Mouse (Mus musculus) brown adipose tissue, adult 24 weeks (tissue): ENCODE measurements around the gene Tmem175. TPM values are rescaled to one million over a fixed set of nuclear protein-coding genes. Genes with fewer than 3 reads are reported as not detected.
A peak's percentile ranks its signal among the peaks of the same experiment; 100 is the strongest.

Experiments used
- H3K27ac ChIP-seq: fragments of 200-500 bp; replicated peaks from 2 replicates; pipeline ENCODE4 v1.5.1; 2012; ENCODE audit warnings: low read depth, mild to moderate bottlenecking, low read length
- H3K4me1 ChIP-seq: fragments of 200-500 bp; 2 replicates; pipeline ENCODE4 v1.6.1; 2012; ENCODE audit warnings: low read length, mixed read lengths; ENCODE audit not compliant: control insufficient read depth, insufficient read depth, insufficient read length
- H3K4me3 ChIP-seq: fragments of 200-500 bp; 2 replicates; pipeline ENCODE4 v1.5.1; 2012; ENCODE audit warnings: low read depth, mild to moderate bottlenecking, low read length, moderate library complexity; ENCODE audit not compliant: insufficient read depth
- polyA plus RNA-seq: library from polyadenylated mRNA; stranded (reverse); fragments of >200 nt; gene quantifications from 2 replicates; pipeline ENCODE4 v1.2.4, GENCODE M21; 2012; ENCODE audit not compliant: missing spikeins, insufficient read depth, insufficient read length

Tmem175 gene
- polyA plus RNA-seq, 1 experiment: 12.0 TPM

- Histone ChIP-seq H3K27ac (no peak overlapping the region), H3K4me3 (no peak overlapping the region), H3K4me1 (peaks cover 5% of the 10 kb centered on the region)
These were observed 33.2 kb downstream of the Tmem175 start for GRCm38 (mm10) chr5:108662772-108663171.

GRCm38 (mm10) chr5:108665066-108665465, 35.5 kb downstream of the Tmem175 start:
- Histone ChIP-seq H3K27ac (no peak overlapping the region), H3K4me1 (peaks cover 5% of the 10 kb centered on the region), H3K4me3 (no peak overlapping the region)

GRCm38 (mm10) chr5:108667370-108667769, 37.8 kb downstream of the Tmem175 start:
- Histone ChIP-seq H3K4me3 (no peak overlapping the region), H3K27ac (no peak overlapping the region), H3K4me1 (peaks cover 6% of the 10 kb centered on the region)

DNA sequence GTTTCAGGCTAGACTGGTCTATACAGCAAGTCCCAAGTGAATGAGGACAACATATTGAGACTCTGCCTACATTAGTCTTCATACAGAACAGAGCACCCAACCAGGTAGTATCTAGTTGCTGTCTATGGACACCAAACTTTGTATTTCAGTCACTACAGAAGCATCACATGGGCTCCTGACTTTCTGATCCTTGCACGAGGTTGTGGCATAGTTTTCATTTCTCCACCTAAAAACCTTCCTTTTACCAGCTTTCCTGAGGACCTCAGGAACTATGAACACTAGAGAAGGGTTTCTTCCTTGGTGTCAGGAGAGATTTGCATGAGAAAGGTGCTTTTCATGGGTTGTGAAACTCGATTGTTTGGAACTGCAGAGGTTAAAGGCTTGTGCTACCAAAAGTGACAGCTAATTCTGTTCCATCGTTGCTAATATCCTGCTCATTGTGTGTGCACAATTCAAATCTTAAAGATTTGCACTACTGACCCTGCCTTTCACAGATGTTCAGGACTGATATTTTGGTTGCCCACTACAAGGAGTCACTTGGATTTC, 38.9 kb downstream of the Tmem175 start:
- Histone ChIP-seq H3K4me1 (peaks cover 6% of the 10 kb centered on the region), H3K27ac (peak overlapping the region; percentile 94), H3K4me3 (peak overlapping the region; percentile 93)

- peak within 1 kb of the TSS; percentile 94 for H3K27ac ChIP-seq
- peak within 1 kb of the TSS; percentile 93 for H3K4me3 ChIP-seq
- H3K4me1 ChIP-seq: peaks cover 6% of the 10 kb centered on the region
These were observed 39.7 kb downstream of the Tmem175 start, which contains the start of gene Dgkq for GRCm38 (mm10) chr5:108668977-108669936. Gene Dgkq (minus strand): TSS chr5:108669672.

GRCm38 (mm10) chr5:108669986-108670385, 40.4 kb downstream of the Tmem175 start:
- peaks cover 6% of the 10 kb centered on the region for H3K4me1 ChIP-seq
- H3K4me3 ChIP-seq: peak overlapping the region; percentile 93
- H3K27ac ChIP-seq: no peak overlapping the region

DNA sequence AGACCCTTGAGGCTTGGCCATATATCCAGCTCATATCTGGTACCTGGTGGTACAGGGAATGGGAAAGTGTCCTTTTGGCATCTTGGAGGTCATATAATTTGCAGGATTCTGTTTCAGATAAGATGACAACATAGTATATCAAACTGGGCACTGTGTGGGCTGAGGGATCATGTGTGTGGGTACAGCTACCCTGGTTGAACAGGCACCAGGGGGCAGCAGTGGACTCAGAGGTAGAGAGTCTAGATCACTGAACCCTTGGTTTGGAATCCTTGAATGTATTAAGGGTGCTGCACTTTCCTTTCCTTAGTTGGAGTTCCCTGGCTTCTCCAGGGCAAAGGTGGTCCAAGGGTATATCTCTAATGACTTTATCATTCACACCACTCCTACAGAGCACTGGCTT, 41.2 kb downstream of the Tmem175 start:
- H3K4me1 ChIP-seq: peaks cover 6% of the 10 kb centered on the region
- no peak overlapping the region for H3K27ac ChIP-seq
- no peak overlapping the region for H3K4me3 ChIP-seq

- no peak overlapping the region for H3K4me3 ChIP-seq
These were observed 42.2 kb downstream of the Tmem175 start for GRCm38 (mm10) chr5:108671757-108672156.

GRCm38 (mm10) chr5:108674624-108675023, 45.1 kb downstream of the Tmem175 start:
- no peak overlapping the region for H3K27ac ChIP-seq
- peaks cover 13% of the 10 kb centered on the region for H3K4me1 ChIP-seq
- H3K4me3 ChIP-seq: no peak overlapping the region

More at GRCm38 (mm10) chr5:108671757-108672156, 42.2 kb downstream of the Tmem175 start:
- Histone ChIP-seq H3K4me1 (peaks cover 6% of the 10 kb centered on the region), H3K27ac (no peak overlapping the region)

- Histone ChIP-seq H3K4me1 (peaks cover 9% of the 10 kb centered on the region; the same call in 1 of the 2 replicates), H3K27ac (no peak within 1 kb of the TSS), H3K4me3 (no peak within 1 kb of the TSS)
These were observed 45.8 kb downstream of the Tmem175 start, which contains the start of gene Slc26a1 for GRCm38 (mm10) chr5:108675251-108675816. Gene Slc26a1 (minus strand): TSS chr5:108675569.

- Histone ChIP-seq H3K4me3 (no peak overlapping the region), H3K27ac (no peak overlapping the region), H3K4me1 (peaks cover 9% of the 10 kb centered on the region; the same call in 1 of the 2 replicates)
These were observed 47.4 kb downstream of the Tmem175 start for GRCm38 (mm10) chr5:108676772-108677498.

DNA sequence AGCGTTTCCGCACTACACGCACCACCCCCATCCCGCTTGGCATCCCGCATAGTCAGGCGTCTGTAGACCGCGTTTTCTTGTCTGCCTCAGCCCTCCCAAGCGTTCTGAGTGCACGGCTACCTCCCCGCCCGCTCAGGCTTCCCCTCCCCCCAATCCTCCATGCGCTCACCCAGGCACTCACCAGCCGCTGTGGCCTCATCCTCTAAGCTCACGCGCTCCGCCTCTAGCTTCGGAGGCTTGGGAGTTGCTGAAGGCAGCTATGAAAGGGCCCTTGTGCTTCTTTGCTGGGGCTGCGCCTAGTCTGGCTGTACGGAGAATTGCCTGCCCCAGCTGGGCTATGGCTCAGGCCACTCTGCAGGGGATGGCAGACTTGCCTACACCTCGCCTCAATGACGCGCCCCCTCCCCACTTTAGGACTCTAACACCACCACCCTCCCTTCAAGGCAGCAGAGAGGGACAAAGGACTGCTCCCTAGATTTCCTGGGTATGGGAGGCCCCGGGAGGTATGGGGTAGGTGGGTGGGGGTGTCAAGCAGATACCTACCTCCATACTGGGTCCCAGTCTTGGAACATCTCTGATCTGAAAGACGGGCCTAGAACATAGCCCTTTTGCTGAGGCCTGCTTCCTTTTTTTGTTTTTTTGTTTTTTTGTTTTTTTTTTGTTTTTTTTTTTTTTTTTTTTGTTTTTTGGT, 48.2 kb downstream of the Tmem175 start:
- Histone ChIP-seq H3K27ac (no peak overlapping the region), H3K4me1 (peaks cover 9% of the 10 kb centered on the region; the same call in 1 of the 2 replicates), H3K4me3 (0 out of 2 replicates have a peak overlapping the region, but pooled peaks have one; percentile 26)

DNA sequence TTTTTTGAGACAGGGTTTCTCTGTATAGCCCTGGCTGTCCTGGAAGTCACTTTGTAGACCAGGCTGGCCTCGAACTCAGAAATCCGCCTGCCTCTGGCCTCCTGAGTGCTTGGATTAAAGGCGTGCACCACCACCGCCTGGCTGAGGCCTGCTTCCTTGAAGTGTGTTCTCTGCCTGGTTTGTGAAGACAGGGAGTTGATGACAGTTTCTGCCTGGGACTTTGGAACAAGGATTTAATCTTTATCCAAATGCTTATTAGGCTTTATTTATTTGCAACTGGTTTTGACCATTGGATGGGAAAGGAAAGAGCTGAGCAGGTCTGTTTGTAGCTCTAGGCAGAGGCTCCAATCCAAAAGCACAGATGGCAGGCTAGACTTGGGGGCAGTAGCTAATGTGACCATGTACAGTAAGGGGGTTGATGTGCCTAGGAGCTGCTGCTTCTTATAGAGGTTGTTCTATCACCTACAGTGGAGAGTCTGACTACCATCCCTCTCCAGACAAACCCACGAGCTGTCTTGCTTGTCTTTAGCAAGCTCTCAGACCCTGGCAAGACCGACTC, 48.8 kb downstream of the Tmem175 start:
- Histone ChIP-seq H3K4me1 (peaks cover 9% of the 10 kb centered on the region; the same call in 1 of the 2 replicates), H3K4me3 (no peak overlapping the region), H3K27ac (no peak overlapping the region)

DNA sequence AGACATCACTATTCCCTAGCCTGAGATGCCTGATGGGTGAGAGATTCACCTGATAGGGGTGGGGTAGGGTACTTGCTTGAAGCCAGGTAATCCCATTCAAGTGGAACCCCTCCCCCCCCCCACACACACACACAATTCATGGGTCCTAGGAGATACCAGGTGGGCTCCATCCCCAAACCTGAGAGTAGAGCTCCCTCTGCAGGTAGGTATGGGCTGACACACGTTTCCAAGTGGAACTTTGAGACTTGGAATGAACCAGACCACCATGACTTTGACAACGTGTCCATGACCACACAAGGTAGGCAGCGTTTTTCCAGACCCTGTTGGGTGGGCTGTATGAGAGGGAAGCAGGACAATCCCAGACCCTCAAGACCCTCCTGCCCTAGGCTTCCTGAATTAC, 50.3 kb downstream of the Tmem175 start:
- no peak overlapping the region for H3K27ac ChIP-seq
- peaks cover 9% of the 10 kb centered on the region; the same call in 1 of the 2 replicates for H3K4me1 ChIP-seq

More for the DNA sequence above, 50.3 kb downstream of the Tmem175 start:
- no peak overlapping the region for H3K4me3 ChIP-seq
